Mouse (Mus musculus): ENCODE measurements at regions not wholly inside any gene's neighbourhood (a gene's known extent, or its start where the extent isn't known, plus 50 kb on each side); places are given as distances from the start of the nearest gene placed in this dataset.

DNA sequence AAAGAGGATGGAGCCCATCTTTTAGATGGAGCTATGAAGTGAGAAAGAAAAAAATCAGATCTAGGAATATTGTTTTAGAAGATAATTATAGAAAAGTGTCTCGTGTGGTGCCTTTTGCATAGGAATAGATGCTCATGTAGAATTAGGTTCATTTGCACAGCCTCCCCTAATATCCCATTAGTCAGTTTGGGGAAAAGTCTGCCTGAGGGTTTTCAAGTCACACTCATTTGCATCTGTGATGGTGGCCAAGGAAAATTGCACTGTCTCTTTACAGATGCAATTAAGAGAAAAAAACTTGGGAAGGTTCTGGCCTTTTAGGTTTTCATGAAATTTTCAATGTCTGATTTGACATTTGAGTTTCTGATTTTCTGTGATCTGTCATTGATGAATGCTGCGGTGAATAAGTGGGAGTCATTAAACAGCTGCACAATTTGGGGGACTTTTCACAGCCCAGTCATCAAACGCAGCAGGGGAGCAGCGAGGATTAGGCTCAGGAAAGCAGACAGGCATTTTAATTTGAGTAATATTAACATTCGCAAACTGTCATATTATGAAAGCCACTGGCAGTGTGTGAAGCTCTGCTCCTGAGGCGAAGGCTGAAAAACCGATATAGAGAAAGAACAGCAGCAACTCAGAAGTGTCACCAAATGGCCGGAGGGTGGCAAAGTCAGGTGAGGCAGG is 281.5 kb upstream of the Cxadr start:
- no peak for DNase-seq (ENCODE audit: low spot score in 2 of 2)

DNA sequence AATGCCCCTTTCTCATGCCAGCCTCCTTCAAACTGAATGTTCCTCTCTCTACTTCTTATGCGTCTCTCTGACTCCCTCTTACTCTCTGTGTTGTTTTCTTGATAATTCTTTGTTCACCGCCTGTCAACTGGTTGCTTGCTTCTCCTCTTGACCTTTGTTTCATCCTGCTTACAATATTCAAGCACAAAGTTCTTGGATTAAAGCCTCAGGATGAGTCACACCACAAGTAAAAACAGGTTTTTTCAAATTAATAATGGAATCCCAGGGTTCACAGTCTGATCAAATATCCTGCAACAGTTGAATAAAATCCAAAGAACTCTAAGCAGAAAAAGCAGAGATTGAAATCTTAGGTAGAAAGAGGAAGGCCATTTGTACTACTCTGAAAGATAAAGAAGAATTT is 285.9 kb upstream of the Cxadr start:
- DNase-seq (ENCODE audit: low spot score in 2 of 2) = no peak

DNA sequence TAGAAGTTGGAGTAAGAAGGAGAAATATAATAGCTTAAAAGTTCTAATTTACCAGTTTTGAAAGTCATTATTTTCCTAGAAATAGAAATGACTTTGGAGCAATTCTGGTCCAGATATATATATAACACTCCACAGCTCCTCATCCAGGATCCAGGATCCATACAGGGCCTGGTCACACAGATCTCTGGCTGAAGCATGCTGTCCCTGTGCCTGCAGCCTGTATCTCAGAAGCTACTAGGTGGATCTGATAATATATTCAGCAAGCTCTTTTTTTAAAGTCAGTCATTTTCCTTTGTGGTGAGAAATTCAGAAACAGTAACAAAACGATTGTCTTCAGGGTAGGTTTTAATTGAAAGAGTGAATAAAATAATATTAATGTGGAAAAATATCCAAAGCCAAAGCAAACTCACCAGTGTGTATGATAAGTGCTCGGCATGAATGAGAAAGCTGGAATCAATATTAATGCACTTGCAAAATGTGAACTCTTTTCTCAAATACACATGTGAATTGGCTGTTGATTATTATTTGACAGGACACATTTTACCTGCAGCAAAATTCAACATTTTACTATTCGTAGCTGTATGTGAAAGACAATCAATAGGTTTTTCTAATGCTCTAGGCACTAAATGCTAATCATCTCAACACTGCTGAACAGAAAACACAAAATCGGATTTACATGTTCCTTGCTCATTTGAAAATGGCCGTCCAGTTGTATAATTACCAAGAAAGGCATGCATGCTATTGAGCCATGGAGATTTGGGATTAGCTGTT is 288.1 kb upstream of the Cxadr start:
- DNase-seq (ENCODE audit: low spot score in 2 of 2) = no peak

DNA sequence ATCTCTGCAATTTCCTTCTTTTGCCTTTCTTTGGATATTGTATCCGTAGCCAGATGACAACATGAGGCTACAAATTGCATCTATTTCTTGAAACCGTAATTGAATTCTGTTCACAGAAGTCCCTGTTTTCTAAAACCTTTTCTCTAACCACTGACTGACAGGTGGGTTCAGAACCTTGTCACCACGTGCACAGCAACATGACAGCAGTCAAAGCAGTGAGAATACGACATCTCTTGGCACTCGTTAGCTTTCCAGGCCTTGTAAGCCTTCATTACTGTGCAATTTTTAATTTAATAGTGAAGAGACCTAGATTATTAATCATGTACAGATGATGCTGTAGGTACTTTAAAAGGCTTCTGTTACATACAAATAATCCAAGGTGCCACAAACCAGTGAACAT is 297.3 kb upstream of the Cxadr start:
- no peak for DNase-seq (ENCODE audit: low spot score in 2 of 2)

DNA sequence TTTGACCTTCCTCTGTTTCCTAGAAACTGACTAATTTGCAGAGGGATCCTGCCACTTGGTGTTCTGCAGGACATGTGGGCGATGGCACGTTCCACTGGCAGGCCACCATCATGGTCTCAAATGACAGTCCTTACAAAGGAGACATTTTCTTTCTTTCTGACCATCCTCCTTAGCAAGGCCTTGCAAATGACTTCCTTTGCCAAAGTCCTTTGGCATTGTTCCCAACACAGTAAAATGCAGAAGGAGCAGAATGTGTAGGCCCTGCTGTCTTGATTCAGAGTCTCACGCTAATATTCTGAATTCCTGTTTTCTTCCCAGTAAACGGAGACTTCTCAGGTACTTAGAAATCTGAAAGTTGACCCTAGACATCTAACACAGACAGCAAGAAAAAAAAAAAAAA is 308.3 kb upstream of the Cxadr start:
- DNase-seq (ENCODE audit: low spot score in 2 of 2) = no peak

DNA sequence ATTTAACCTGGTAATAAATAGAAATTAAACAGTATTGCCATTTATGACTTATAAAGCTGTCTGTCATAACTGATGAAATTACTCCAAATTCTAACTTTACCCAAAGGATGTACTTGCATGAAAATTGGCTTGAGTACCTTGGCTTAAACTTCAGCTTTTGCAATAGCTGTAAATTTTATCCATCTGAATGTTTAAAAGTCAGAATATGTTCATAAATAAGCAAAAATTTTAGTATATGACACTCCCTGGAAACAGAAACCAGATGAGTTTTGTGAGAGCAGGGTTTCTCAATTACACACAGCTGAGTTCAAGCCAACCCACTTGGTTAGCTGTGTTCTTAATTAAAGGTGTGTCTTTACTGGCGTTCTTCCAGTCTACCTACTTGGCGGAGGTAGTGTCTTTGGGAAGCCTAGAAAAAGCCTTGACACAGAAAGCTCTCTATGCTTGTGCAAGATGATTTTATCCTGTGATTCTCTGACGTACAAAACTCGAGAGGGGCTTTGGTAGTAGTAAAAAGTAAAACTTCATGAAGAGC is 311.4 kb upstream of the Cxadr start:
- DNase-seq (ENCODE audit: low spot score in 2 of 2) = no peak

DNA sequence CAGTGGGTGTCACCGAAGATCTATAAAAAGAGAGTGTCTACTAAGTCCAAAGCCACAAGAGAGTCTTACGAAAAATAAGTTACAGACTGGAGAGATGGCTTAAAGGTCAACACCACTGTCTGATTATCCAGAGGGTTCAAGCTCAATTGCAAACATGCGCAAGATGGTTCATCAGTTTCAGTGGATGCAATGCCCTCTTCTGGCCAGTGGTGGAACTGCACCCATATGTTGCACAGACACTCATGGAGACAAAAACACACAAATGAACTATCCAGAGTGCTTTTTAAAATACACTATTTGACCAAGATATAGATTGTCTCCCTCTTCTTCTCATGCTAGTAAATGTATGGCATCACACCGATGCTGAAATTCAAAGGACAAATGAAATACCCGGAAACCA is 312.1 kb upstream of the Cxadr start:
- DNase-seq (ENCODE audit: low spot score in 2 of 2) = no peak

DNA sequence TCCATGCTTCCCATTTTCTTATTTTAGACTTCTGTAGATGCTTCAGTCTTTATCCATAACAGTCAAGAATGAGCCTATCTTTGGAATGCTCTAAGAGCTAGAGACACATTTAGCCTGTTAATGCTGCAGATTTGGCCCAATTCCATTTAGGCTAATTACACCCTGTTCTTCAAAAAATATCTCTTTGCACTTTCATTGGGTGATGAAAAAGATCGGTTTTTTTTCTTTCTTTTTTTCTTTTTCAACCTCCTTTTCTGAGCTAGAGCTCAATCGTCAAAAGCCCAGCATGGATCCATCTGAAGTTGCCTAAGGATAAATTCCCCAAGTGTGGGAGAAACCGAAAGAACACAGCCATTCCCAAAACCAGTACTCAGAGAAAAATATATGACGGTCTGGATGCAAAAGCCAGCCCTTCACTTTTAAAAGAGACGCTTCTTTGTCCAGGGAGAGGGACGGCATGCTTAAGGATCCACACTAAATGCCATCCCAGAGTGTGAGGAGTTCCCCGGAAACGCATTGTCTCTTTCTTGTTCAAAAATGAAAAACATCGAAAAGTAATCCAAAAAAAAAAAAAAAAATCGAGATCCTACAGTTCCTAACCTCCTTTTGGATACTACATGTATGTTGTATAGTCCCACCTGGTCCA is 314.3 kb upstream of the Cxadr start:
- no peak for DNase-seq (ENCODE audit: low spot score in 2 of 2)

DNA sequence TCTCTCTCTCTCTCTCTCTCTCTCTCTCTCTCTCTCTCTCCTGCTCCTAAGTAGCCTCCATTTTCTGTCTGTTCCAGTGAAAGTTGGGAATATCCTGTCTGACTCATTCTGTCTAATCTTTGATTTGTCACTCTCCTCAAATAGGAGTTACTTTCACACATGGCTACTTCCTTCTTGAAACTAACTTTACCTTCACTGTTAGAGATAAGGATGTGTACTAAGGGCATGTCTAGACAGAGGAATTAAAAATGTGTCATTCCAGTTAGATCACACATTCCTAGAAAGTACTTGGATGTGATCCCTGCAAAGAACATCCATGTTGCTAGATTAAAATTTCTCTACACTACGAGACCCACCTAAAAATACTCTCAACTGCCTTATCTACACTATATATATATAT is 346.9 kb upstream of the Gm11146 start:
- no peak for DNase-seq (ENCODE audit: low spot score in 2 of 2)

DNA sequence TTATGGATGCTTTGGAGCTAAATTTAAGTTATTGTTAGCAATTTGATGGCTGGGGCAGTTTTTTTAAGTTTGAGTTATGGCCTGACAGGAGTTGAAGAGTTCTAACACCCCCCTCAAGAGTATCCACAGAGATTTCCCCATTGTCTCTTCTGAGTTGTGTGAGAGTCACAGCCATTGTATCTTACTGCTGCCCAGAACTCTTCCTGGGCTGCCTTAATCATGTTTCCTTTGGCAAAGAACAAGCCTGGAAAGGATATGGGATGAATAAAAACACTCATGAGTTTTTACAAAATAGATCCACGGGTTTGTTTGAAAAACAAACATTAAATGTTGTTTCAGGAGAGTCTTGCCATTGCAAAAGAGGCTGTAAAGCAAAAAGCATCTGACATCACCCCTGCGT is 343.5 kb upstream of the Gm11146 start:
- no peak for DNase-seq (ENCODE audit: low spot score in 2 of 2)

DNA sequence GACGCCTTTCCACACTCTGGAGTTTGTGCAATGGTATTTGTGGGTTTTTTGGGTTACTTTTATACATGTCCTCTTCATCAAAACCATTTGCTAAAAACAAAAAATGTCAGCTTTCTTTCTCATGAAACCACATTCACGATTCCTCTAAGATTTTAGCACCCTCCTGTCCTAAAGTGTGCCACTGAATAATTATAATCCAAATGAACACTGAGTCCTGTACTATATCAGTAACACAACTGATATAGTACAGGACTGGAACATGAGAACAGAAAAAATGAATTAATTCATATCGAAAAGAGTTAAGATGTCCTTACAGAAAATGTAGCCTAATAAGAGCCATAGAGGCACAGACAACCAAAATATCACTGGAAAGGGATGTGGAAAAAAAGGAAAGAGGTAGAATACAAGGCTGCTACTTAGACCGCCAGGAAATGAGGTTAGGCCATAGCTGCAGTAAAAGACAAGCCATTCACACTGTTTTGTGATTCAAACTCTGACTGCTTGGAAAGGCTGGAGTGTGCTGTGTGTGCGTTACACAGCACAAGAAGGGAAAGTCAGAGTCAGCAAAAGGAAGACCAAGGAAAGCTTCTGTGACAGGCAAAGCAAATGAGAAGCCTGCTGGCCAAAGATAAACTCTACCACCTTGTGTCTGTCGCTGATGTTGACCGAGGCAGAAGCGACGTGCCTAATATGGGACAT is 329.3 kb upstream of the Gm11146 start:
- no peak for DNase-seq (ENCODE audit: low spot score in 2 of 2)

DNA sequence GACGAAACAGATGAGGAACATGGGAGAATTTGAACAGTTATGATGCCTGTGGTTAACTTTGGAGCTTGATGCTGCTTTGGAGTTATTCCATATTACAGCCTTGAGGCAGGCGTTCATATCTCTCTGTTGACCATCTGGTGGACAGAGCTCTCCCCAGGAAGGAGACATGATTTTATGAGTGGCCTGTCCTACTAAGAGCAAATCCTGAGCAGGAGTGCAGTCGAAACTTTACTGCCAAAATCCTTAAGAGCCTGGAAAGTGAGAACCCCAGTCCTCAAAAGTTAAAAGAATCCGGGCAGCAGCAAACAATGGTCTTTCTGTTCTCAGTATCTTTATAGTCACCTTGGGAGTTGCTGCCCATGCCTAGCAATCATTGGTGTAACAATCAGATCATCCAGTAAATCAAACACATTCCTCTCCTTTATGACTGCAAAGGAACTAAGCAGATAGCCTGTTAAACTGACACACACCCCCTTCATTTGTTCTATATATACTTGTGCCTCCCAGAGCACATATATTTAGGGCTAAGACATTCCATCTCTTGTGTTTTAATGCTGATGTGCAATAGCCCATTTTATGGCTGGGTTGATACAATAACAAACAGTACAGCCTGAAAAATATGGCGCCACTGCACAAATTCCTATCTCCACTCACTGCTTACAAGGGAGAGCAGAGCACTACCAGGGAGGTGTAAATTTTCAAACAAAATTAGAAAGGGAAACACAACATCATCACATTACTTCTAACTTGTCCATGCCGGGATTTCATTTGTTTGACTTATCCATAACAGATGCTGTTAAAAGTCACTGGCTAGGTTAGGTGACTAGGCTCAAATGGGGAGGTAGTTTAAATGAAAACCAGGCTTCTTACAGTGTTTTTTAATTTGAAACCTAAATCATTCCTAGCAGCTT is 312.5 kb upstream of the Gm11146 start:
- no peak for DNase-seq (ENCODE audit: low spot score in 2 of 2)

DNA sequence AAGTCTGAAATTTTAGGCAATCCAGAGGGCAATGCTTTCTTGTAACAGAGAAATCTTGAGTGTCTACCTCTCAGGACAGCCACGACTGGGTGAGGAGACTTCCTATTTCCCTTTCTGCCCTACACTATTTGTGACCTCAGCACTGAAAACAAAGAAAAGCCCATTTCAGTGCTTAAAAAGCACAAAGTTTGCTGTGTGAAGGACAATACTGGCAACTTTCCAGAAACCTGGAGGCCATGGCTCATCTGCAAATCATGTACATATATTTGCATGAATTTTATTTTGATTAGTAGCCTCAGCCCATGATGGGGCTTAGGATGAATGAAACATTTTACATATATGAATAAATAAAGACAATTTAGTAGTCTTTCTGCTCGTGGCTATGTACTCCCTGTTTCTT is 292.4 kb upstream of the Gm11146 start:
- no peak for DNase-seq (ENCODE audit: low spot score in 2 of 2)

DNA sequence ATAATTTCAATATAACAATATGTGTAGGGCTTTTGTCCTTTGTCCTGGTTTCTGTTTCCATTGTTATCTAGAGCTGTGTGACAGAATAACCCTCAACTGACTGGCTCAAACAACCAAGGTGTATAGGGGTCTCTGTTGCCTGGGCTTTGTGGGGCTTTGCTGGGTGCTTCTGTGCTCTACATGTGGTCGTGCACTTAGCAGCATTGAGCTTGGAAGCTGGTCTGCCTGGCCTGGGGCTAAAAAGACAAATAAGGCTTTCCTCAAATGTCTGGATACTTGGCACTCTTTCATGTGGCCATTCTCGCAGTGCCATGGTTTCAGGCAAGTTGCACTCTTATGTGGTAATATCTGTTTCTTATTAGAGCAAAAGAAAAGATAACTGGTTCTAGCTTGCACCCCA is 291.8 kb upstream of the Gm11146 start:
- DNase-seq (ENCODE audit: low spot score in 2 of 2) = no peak

DNA sequence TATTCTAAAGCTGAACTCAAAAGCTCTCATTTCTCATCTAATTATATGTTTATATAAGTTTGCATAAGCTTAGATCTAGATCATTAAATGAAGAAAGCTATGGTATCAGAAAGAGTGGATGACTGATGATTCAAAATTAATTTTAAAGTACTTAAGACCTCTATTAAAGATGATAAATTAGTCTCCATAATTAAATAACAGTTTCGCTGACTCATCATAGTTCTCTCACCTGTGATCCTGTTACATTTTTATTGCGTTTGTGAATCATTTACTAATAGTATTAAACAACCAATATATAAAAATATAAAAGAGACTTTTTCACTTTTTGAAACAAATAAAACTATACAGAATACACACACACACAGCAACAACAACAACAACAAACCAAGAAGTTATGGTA is 290.8 kb upstream of the Gm11146 start:
- DNase-seq (ENCODE audit: low spot score in 2 of 2) = no peak

DNA sequence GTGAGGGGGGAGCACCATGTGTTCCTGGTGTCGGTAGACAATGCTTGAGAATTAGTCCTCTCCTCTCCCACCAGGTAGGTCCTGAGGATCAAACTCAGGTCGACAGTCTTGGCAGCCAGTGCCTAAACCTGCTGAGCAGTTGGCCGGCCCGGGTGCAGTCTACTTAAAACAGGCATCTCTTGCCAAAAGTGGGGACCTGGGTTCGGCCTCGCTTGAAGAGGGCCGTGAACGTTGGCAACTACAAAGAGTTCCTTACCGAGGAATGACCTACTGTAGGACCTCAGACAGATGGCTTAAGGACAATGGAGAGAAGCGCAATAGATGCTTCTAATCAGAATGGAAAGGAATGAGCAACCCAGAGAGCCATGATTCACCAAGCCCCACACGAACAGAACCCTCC is 287.5 kb upstream of the Gm11146 start:
- no peak for DNase-seq (ENCODE audit: low spot score in 2 of 2)

DNA sequence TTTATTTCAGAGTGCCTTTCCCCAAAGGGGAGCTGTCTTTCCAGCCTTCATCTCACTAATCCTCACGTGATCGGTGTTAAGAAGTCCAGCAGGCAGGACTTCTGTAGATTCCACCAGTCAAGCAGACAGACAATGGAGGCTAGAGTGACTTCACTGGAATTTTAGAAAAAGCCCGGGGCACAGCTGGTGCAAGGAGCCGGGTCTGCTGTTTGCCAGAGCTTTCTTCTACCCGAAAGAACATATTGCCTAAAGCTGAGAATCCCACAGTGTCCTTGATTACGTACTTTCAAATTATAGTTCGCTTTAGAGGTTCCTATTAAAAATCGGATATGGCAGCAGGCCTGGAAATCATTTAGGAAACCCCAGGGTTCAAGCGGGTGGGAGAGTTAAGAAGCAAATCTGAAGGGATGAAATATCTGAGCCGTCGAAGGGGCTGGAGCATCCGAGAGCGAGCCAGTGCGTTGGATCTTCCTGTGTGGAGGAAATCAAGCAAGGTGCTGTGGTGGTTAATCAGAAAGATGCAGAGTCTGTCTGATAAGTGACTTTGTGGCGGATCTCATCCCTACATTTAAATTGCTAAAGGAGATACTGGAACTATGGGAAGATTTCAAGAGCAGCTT is 283.3 kb upstream of the Gm11146 start:
- DNase-seq (ENCODE audit: low spot score in 2 of 2) = no peak

DNA sequence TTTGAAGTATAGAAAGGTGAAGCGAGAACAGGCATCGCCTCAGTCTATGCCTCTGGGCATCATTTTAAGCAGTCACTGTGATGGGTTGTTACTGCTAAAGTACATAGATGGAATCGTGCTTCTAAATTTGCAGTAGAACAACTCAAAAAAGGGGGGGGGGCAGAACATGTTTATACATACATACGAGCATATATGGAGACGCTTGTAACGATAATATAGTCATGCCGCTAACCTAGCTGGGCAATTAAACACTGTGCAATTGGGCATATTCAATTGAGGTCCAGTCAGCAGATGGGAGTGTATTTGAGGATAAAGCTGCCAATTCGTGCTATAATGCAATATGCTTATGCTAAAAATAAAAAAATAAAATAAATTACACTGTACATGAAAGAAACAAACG is 282.6 kb upstream of the Gm11146 start:
- no peak for DNase-seq (ENCODE audit: low spot score in 2 of 2)

DNA sequence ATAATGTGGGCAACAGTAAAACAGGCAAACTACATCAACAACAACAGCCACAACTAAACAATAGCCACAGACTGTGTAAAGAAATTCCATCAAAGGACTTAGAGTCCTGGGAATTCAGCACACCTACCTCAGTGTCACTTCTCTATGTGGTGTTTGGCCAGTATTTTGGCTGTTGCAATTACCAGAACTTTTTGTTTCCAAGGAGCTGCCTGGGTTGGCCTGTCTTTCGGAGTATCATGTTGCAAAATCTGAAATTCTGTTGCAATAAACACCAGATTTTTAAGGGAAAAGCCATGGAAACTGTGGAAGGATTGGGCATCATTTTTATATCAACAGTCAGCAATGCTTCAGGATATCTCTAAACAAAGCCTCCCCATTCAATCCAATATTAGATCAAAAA is 275.1 kb upstream of the Gm11146 start:
- DNase-seq (ENCODE audit: low spot score in 2 of 2) = no peak

DNA sequence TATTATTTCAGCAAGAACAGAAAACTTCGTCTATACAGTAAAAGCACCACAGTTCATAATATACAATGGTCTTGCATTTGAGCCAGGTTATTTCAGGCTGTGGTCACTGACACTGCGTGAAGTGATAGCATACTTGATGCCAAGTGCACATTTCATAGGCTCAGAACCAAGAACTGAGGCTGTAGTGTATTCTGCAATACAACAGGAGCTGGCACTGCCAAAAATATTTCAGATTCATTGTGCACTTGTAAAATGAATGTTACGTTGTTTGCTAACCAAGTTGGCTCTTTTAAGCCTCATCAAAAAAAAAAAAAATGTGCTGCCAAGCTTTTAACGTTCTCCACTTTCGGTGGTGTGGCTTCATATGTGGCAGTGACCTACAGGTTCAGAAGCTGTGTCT is 261.4 kb upstream of the Gm11146 start:
- no peak for DNase-seq (ENCODE audit: low spot score in 2 of 2)

Measured in spleen, postnatal 10 days (tissue).